Mouse (Mus musculus) forelimb bud, embryonic 11.5 days (tissue): Measurements from ENCODE around the gene Foxd4.
"Not testable (repeated sequence)": the region's sequence is repeated elsewhere in the genome, so short reads cannot be mapped to it uniquely, and the experiment has no call there.

Source experiments
- DNase-seq: peaks from one replicate; pipeline ENCODE4 v3.0.0-alpha.2; 2012; ENCODE audit warnings: low read depth, low spot score

Foxd4 gene

GRCm38 (mm10) chr19:24875129-24875870 lies 25.7 kb downstream of the Foxd4 start, which contains the start of gene Gm10053:
Gene Gm10053 (plus strand): TSS chr19:24875686.
- DNase-seq = not testable (repeated sequence)

GRCm38 (mm10) chr19:24873873-24874272 lies 27.1 kb downstream of the Foxd4 start:
- DNase-seq = no peak

DNA sequence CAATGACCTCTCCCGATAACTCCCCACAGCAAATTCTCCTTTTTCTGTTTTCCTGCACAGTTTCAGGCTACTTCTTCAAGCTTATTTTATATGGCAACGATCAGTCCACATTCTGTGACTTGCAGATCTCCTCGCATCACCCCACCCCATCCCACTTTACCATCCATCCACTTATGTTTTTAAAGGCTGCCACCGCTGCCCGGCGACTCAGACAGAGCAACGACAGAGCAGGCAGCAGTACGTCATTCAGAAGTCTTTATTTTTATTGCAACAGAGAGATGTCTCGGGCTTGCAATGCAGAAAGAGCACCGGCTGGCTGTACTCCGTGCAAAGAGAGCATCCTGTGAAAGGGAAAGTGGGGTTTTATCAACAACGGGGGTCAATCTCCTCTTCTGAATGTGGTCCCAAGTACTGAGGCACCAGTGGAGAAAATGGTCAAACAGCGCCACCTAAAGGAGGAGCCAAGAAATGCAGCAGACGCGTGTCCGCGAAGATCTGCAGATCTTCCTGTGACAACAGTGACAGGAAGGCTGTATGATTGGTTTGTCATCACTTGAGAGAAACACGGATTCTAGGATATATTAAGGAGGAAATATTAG lies 29.9 kb downstream of the Foxd4 start:
- peak; percentile 85 for DNase-seq

GRCm38 (mm10) chr19:24865436-24865835 lies 35.6 kb downstream of the Foxd4 start:
- no peak for DNase-seq

DNA sequence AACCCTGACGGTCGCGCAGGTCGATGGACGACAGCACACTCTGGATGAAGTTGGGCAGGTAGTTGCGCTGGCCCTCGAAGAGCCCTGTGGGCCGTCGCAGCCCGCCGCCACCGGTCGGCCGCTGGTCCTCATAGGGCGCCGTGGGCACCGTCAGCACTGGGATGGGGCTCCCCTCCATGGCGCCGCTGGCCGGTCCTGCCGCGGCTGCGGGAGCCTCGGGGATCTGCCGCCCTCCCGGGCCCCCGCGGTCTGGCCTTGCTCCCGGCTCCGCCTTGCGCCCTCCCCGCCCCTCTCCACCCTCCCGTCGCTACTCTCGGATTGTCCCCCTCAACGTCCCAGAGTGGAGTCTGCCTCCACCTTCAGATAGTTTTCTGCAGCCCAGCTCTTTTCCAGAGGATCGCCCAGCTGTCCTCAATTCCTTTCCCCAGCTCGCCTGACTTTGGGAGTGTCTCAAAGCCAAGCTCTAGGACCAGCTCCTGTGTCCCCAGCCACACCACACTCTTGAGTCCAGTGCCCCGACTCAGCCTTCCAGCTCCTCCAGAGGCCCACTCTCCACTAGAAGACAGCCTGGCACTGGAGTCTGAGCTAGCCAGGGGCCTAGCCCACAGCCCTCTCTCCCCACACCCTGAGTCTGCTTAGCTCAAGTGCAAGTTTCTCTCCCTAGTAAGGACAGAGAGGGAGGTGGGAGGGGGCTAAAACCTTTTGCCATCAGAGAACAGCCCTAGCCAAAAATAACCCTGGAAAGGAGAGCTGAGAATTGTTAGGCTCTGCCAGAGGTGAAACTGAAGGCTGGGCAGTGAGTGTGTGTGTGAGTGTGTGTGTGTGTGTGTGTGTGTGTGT lies 39.2 kb downstream of the Foxd4 start, which contains the start of gene Pgm5:
Pgm5 (minus strand) TSS at position 244 of the 840 bp plus-strand sequence.
- no peak for DNase-seq

DNA sequence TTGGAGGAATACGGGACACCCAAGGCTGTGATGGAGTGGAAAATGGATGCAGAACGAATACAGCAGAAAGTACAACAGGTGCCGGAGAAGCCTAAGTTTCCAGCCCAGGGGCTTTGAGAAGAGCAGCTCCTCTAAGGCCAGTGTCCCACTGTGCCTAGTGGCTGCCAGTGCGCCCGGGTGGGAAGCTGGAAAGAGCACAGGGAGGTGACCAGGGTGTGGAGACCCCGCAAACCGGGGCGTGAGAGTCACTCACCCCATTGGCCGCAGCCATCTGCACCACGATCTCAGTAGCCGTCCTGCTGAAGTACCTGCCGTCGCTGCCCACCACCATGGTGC lies 39.8 kb downstream of the Foxd4 start:
- no peak for DNase-seq

DNA sequence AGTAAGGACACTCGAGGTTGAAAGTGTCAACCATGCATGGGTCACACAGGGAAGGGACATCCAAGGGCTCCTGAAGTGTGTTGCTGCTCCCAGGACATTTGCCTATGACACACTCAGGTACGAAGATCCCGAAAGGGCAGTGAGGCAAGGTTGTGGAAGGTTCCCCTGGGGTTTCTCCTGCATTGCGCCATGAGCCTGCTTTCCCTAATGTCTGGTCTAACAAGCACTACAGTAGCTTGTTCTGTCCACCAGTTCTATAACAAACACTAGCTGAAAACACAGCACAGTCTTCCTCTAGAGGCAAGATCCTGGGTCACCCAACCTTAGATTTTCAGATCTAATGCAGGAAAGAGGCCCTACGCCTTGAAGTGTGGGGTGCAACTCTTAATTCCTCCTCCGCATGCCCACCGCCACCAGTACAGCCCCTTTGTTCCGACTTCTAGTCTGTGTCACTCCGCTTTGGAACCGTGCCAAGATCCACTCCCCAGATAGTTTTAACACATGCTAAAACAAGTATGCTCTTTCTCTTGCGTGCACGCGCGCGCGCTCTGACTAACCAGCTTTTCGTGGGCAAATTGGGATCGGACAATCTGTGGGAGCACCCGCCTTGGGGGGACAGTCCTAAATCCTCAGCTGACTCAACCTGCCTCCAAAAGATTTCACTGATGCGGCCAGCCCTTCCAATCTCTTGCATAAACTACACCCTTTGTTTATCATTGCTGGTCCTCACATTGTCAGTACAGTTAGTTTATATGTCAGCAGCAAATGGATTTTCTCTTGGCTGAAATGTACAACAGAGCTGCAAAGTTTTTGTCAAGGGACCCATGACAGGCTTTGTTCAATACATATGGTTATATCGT lies 49.3 kb downstream of the Foxd4 start:
- no peak for DNase-seq
